Mouse (Mus musculus) olfactory bulb, adult 2 months (tissue): Measurements from ENCODE around the gene Actr6.

ENCODE experiments used
- CTCF ChIP-seq: fragments of 200-500 bp; IDR thresholded peaks from 2 replicates; pipeline ENCODE4 v1.5.1; 2012; ENCODE audit warnings: low read depth, mild to moderate bottlenecking, low read length, moderate library complexity; ENCODE audit not compliant: insufficient read depth
- POLR2A ChIP-seq: fragments of 200-500 bp; IDR thresholded peaks from 2 replicates; pipeline ENCODE4 v1.6.1; 2012; ENCODE audit warnings: mild to moderate bottlenecking, low read depth, low read length, moderate library complexity; ENCODE audit not compliant: insufficient read depth

DNA sequence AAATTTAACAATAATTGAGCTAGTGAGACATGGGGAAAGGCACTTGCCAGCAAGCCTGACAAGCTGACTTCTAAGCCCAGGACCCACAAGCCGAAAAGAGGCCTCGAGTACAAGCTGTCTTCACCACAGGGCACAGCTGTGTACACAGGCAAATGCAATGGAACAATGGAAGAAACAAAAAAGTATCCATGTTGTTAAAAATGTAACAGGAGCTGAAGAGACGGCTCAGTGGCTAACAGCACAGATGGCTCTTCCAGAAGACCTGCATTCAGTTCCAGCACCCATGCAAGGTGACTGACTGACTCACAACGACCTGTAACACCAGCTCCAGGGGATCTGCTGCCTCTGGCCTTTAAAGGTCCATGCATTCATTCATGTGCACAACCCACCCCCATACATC, 55.5 kb downstream of the Actr6 start:
- TF ChIP-seq POLR2A (no peak), CTCF (no peak)
